ENCODE assay signal across 12 mouse cellular contexts in genomic region chr8:46736260-46736659, GRCm38 (mm10). TPM values are rescaled to one million over a fixed set of nuclear protein-coding genes. Genes with fewer than 3 reads are reported as not detected.
DNase-seq lines count a peak whose midpoint lies in the region; TF ChIP-seq lines count a peak whose summit lies in the region.
"Had no signal": no experiment of that assay in that cellular context is flagged by ENCODE, and none has a peak within 500 bp of the region (broad histone marks: within the 10 kb centered on the region; RNA-seq: fewer than 3 reads in every experiment).

No protein-coding gene starts in this region.

- no peaks in the 10 kb centered on the region for H3K27me3 ChIP-seq in C2C12 (ENCODE audit: control insufficient read depth, insufficient read depth, insufficient read length)
- H3K27me3 ChIP-seq: heart, embryonic 13.5 days; liver, embryonic 15.5 days had no signal

- TF ChIP-seq CTCF in left cerebral cortex, adult 2 months (IDR thresholded peaks at IDR 0.05): peak; percentile 47
- no peak for TF ChIP-seq CTCF in C2C12 (IDR thresholded peaks at IDR 0.05; ENCODE audit: control insufficient read depth, insufficient read depth, insufficient read length)

- no peak overlapping the region for H3K4me3 ChIP-seq in left cerebral cortex, adult 2 months
- H3K4me3 ChIP-seq in C2C12 (ENCODE audit: insufficient read depth, poor library complexity, severe bottlenecking): peak overlapping the region; percentile 6
- H3K4me3 ChIP-seq: erythroblast, embryonic 14.5 days; heart, embryonic 13.5 days; liver, embryonic 15.5 days had no signal

- no peaks in the 10 kb centered on the region for H3K36me3 ChIP-seq in C2C12 (ENCODE audit: control insufficient read depth, insufficient read depth)
- H3K36me3 ChIP-seq: liver, embryonic 15.5 days had no signal

- DNase-seq in cerebellum, postnatal 14 days: peak; percentile 21 to 40
- no peak for DNase-seq in cerebellum, adult 18-20 months
- DNase-seq in left cerebral cortex, adult 2 months (ENCODE audit: extremely low spot score in 1 of 2, low spot score in 2 of 2): no peak
- DNase-seq in left cerebral cortex, postnatal 25 days (ENCODE audit: low spot score in 2 of 2): no peak
- peak; percentile 40 for DNase-seq in ZHBTc4 (ENCODE audit: low read depth, low spot score)
- no peak for DNase-seq in embryo, embryonic 10 days (ENCODE audit: low spot score)
- DNase-seq in frontal cortex, adult 2 months (ENCODE audit: extremely low spot score in 1 of 2, low spot score in 1 of 2): no peak
- DNase-seq: embryo, embryonic 11 days had no signal

- intact Hi-C loops in left cerebral cortex, adult 2 months (cut with DNase I): loop anchor here (5.0 kb wide), 2 partner anchors 76 to 201 kb away; no protein-coding TSS in a partner anchor
- intact Hi-C loops in left cerebral cortex, postnatal 25 days (cut with DNase I): loop anchor here (5.0 kb wide), 1 partner anchor 216 kb away; no protein-coding TSS in a partner anchor

- peaks cover 18% of the 10 kb centered on the region for H3K79me2 ChIP-seq in C2C12 (ENCODE audit: control insufficient read depth, insufficient read depth)

- no peak overlapping the region for H3ac ChIP-seq in C2C12 (ENCODE audit: control insufficient read depth, insufficient read length, low read depth)

- H3K79me3 ChIP-seq in C2C12 (ENCODE audit: low read depth): peaks cover 12% of the 10 kb centered on the region

- H3K27ac ChIP-seq in left cerebral cortex, adult 2 months: no peak overlapping the region
- H3K27ac ChIP-seq: heart, embryonic 13.5 days; liver, embryonic 15.5 days had no signal

TF ChIP-seq in C2C12, 6 proteins besides CTCF, POLR2A, EP300 and RAD21:
- TF ChIP-seq MYOG (IDR thresholded peaks at IDR 0.05; ENCODE audit: control insufficient read depth, extremely low read depth, insufficient read length): no peak
TF ChIP-seq in C2C12: peak in this region for 0.

RNA-seq across cellular contexts. Expression of gene Irf2, which starts 3.3 kb away (rescaled TPM):
- total RNA-seq in left cerebral cortex, adult 2 months (2021): 10 to 100 TPM; 70.7 to 79.6 TPM
- 10 to 100 TPM; 52.0 to 58.4 TPM for total RNA-seq in left cerebral cortex, postnatal 25 days (2021)
- 7.6 TPM for polyA plus RNA-seq in C2C12 (2012; fragmentation: generic; extraction: Trizol)
- 27.9 and 28.1 TPM in 2 replicates for polyA plus RNA-seq in frontal cortex, adult 2 months (2012; rRNA removed)

Comparison
In these comparisons a context has a peak if more than half of its experiments do, and no peak if none do; other contexts are left out.
1. DNase-seq: peak in cerebellum, postnatal 14 days (2 of 2) and ZHBTc4 (single experiment); none in cerebellum, adult 18-20 months (0 of 2), left cerebral cortex, adult 2 months (0 of 2), left cerebral cortex, postnatal 25 days (0 of 2), embryo, embryonic 10 days (single experiment) and frontal cortex, adult 2 months (0 of 2).